Mouse (Mus musculus) right cerebral cortex, postnatal 10 days (tissue): ENCODE results near the gene Kbtbd12.
A peak's percentile ranks its signal among the peaks of the same experiment; 100 is the strongest.

ENCODE experiments used
- DNase-seq, 2 experiments: peaks; one replicate each; pipeline ENCODE4 v3.0.0; 2021; ENCODE audit warnings: low spot score in 2 of 2

Kbtbd12 gene

GRCm38 (mm10) chr6:88637611-88638301, at the start of gene Kbtbd12:
Gene Kbtbd12, minus strand, starts transcription at chr6:88637950.
- DNase-seq, result no peak

GRCm38 (mm10) chr6:88683380-88684053, 45.8 kb upstream of the Kbtbd12 start:
- DNase-seq, result no peak

- DNase-seq, result no peak
Measured at GRCm38 (mm10) chr6:88681026-88681425, 43.3 kb upstream of the Kbtbd12 start.

- DNase-seq, result no peak
Measured at GRCm38 (mm10) chr6:88677738-88678137, 40.0 kb upstream of the Kbtbd12 start.

- DNase-seq, result no peak
Measured at GRCm38 (mm10) chr6:88676753-88677736, 39.3 kb upstream of the Kbtbd12 start.

GRCm38 (mm10) chr6:88675815-88676214, 38.1 kb upstream of the Kbtbd12 start:
- DNase-seq, result no peak

GRCm38 (mm10) chr6:88662284-88662683, 24.5 kb upstream of the Kbtbd12 start:
- no peak for DNase-seq

- no peak for DNase-seq
Measured at GRCm38 (mm10) chr6:88661696-88662095, 23.9 kb upstream of the Kbtbd12 start.

GRCm38 (mm10) chr6:88647564-88648295, 10.0 kb upstream of the Kbtbd12 start:
- peak; percentile 42 to 43 for DNase-seq

GRCm38 (mm10) chr6:88644786-88645185, 7.0 kb upstream of the Kbtbd12 start:
- no peak for DNase-seq

GRCm38 (mm10) chr6:88641346-88641920, 3.7 kb upstream of the Kbtbd12 start:
- no peak for DNase-seq

GRCm38 (mm10) chr6:88640331-88640730, 2.6 kb upstream of the Kbtbd12 start:
- DNase-seq, result no peak

- peak; percentile 69 to 72 for DNase-seq
Measured at GRCm38 (mm10) chr6:88639921-88640320, 2.2 kb upstream of the Kbtbd12 start.

- DNase-seq, result no peak
Measured at GRCm38 (mm10) chr6:88639372-88639920, 1.7 kb upstream of the Kbtbd12 start.

- no peak for DNase-seq
Measured at GRCm38 (mm10) chr6:88638917-88639316, 1.2 kb upstream of the Kbtbd12 start.

- no peak for DNase-seq
Measured at GRCm38 (mm10) chr6:88635881-88636754, 1.6 kb downstream of the Kbtbd12 start.

GRCm38 (mm10) chr6:88631293-88631692, 6.5 kb downstream of the Kbtbd12 start:
- DNase-seq, result no peak

- no peak for DNase-seq
Measured at GRCm38 (mm10) chr6:88630560-88630959, 7.2 kb downstream of the Kbtbd12 start.

GRCm38 (mm10) chr6:88629821-88630220, 7.9 kb downstream of the Kbtbd12 start:
- no peak for DNase-seq

- DNase-seq, result peak; percentile 86 to 88
Measured at GRCm38 (mm10) chr6:88627317-88627811, 10.4 kb downstream of the Kbtbd12 start.
